Mouse (Mus musculus) liver, adult 2 months (tissue): Measurements from ENCODE around the gene Mrln. TPM values are rescaled to one million over a fixed set of nuclear protein-coding genes. Genes with fewer than 3 reads are reported as not detected.

Experiments used
- DNase-seq: peaks from one replicate; pipeline ENCODE4 v3.0.0-alpha.2; 2011; ENCODE audit warnings: low read depth, low spot score; ENCODE audit errors: extremely low read depth
- H3K27ac ChIP-seq: fragments of 200-500 bp; replicated peaks from 2 replicates; pipeline ENCODE4 v1.5.1; 2012; ENCODE audit warnings: low read depth, mild to moderate bottlenecking, control low read depth, inconsistent platforms, low read length; ENCODE audit not compliant: insufficient read depth
- H3K27me3 ChIP-seq: fragments of 200-500 bp; 2 replicates; pipeline ENCODE4 v1.6.1; 2012; ENCODE audit warnings: mild to moderate bottlenecking, moderate library complexity, low read length, inconsistent platforms; ENCODE audit not compliant: control insufficient read depth, insufficient read depth
- H3K36me3 ChIP-seq: fragments of 200-500 bp; 2 replicates; pipeline ENCODE4 v1.6.1; 2012; ENCODE audit warnings: low read length, inconsistent platforms; ENCODE audit not compliant: control insufficient read depth, insufficient read depth
- H3K4me1 ChIP-seq: fragments of 200-500 bp; 2 replicates; pipeline ENCODE4 v1.6.1; 2011; ENCODE audit warnings: low read length; ENCODE audit not compliant: control insufficient read depth, insufficient read depth
- H3K4me3 ChIP-seq: fragments of 200-500 bp; 2 replicates; pipeline ENCODE4 v1.5.1; 2011; ENCODE audit warnings: low read depth, mild to moderate bottlenecking, control low read depth, low read length, moderate library complexity; ENCODE audit not compliant: insufficient read depth
- H3K79me2 ChIP-seq: fragments of 200-500 bp; 2 replicates; pipeline ENCODE4 v1.6.1; 2012; ENCODE audit warnings: inconsistent platforms, mild to moderate bottlenecking, low read length, moderate library complexity; ENCODE audit not compliant: control insufficient read depth, insufficient read depth
- H3K9ac ChIP-seq: fragments of 200-500 bp; 2 replicates; pipeline ENCODE4 v1.6.1; 2012; ENCODE audit warnings: low read depth, mild to moderate bottlenecking, control low read depth, inconsistent platforms, low read length
- CTCF ChIP-seq: fragments of 200-500 bp; IDR thresholded peaks from 2 replicates; pipeline ENCODE4 v1.5.1; 2011; ENCODE audit warnings: low read depth, low read length, control low read depth
- POLR2A ChIP-seq: fragments of 200-500 bp; IDR thresholded peaks from 2 replicates; pipeline ENCODE4 v1.6.1; 2011; ENCODE audit warnings: low read length, control low read depth; ENCODE audit not compliant: insufficient read depth; ENCODE audit errors: extremely low read depth
- WGBS: fragments of 180-500 bp; shearing (Covaris S2); methylation state at CpG from one replicate; pipeline ENCODE4 v1.1.7; 2018; 5-methylcytosine and 5-hydroxymethylcytosine counted together
- polyA plus RNA-seq: library from polyadenylated mRNA; depleted of rRNA; stranded (reverse); fragments of >200 nt; gene quantifications from 2 replicates; pipeline ENCODE4 v1.2.3, GENCODE M21; 2012
- total RNA-seq: library from RNA; depleted of rRNA; stranded (reverse); fragments of >200 nt; gene quantifications from 2 replicates; pipeline ENCODE4 v1.2.3, GENCODE M21; 2014

Gene Mrln
- total and polyA plus RNA-seq, 2 experiments, result not detected

GRCm38 (mm10) chr10:70163681-70164080, 40.8 kb upstream of the Mrln start:
- Histone ChIP-seq H3K27ac (no peak overlapping the region), H3K4me3 (no peak overlapping the region), H3K27me3 (no peaks in the 10 kb centered on the region), H3K36me3 (peaks cover 11% of the 10 kb centered on the region), H3K4me1 (no peaks in the 10 kb centered on the region), H3K79me2 (no peaks in the 10 kb centered on the region), H3K9ac (no peak overlapping the region)
- TF ChIP-seq POLR2A (no peak), CTCF (no peak)
- DNase-seq, result peak; percentile 70
- WGBS, result 57% methylated on average over 5 of the region's 5 CpGs

GRCm38 (mm10) chr10:70165877-70166276, 38.6 kb upstream of the Mrln start:
- no peak overlapping the region for H3K4me3 ChIP-seq
- no peak overlapping the region for H3K27ac ChIP-seq
- no peaks in the 10 kb centered on the region for H3K27me3 ChIP-seq
- H3K9ac ChIP-seq, result no peak overlapping the region
- TF ChIP-seq CTCF, result peak; percentile 38; the same call in 1 of the 2 replicates
- no peak for TF ChIP-seq POLR2A
- H3K36me3 ChIP-seq, result peaks cover 13% of the 10 kb centered on the region
- H3K4me1 ChIP-seq, result no peaks in the 10 kb centered on the region
- H3K79me2 ChIP-seq, result no peaks in the 10 kb centered on the region
- 85% methylated on average over 6 of the region's 6 CpGs for WGBS
- DNase-seq, result no peak

- Histone ChIP-seq H3K4me3 (no peak overlapping the region), H3K36me3 (peaks cover 13% of the 10 kb centered on the region), H3K27me3 (no peaks in the 10 kb centered on the region), H3K79me2 (no peaks in the 10 kb centered on the region), H3K4me1 (no peaks in the 10 kb centered on the region), H3K9ac (no peak overlapping the region), H3K27ac (no peak overlapping the region)
- WGBS, result 97% methylated on average over 5 of the region's 5 CpGs
- TF ChIP-seq CTCF (no peak), POLR2A (no peak)
- DNase-seq, result no peak
Measured at GRCm38 (mm10) chr10:70166427-70166826, 38.0 kb upstream of the Mrln start.

- Histone ChIP-seq H3K9ac (no peak overlapping the region), H3K36me3 (peaks cover 13% of the 10 kb centered on the region), H3K27ac (no peak overlapping the region), H3K79me2 (no peaks in the 10 kb centered on the region), H3K4me1 (no peaks in the 10 kb centered on the region), H3K27me3 (no peaks in the 10 kb centered on the region), H3K4me3 (no peak overlapping the region)
- 78% methylated on average over 11 of the region's 11 CpGs for WGBS
- TF ChIP-seq CTCF, result no peak
- no peak for TF ChIP-seq POLR2A
- DNase-seq, result no peak
Measured at GRCm38 (mm10) chr10:70167625-70168024, 36.8 kb upstream of the Mrln start.

- H3K36me3 ChIP-seq, result peaks cover 13% of the 10 kb centered on the region
- H3K27me3 ChIP-seq, result no peaks in the 10 kb centered on the region
- H3K79me2 ChIP-seq, result no peaks in the 10 kb centered on the region
- no peak overlapping the region for H3K9ac ChIP-seq
- H3K4me1 ChIP-seq, result no peaks in the 10 kb centered on the region
- no peak overlapping the region for H3K4me3 ChIP-seq
- WGBS, result 84% methylated on average over 13 of the region's 13 CpGs
- TF ChIP-seq CTCF, result no peak
- TF ChIP-seq POLR2A, result no peak
- H3K27ac ChIP-seq, result no peak overlapping the region
- DNase-seq, result no peak
Measured at GRCm38 (mm10) chr10:70168396-70168795, 36.1 kb upstream of the Mrln start.

GRCm38 (mm10) chr10:70169044-70169443, 35.4 kb upstream of the Mrln start:
- Histone ChIP-seq H3K9ac (no peak overlapping the region), H3K4me1 (no peaks in the 10 kb centered on the region), H3K4me3 (no peak overlapping the region), H3K27me3 (no peaks in the 10 kb centered on the region), H3K79me2 (no peaks in the 10 kb centered on the region), H3K36me3 (peaks cover 13% of the 10 kb centered on the region), H3K27ac (no peak overlapping the region)
- TF ChIP-seq POLR2A (no peak), CTCF (no peak)
- no peak for DNase-seq
- 97% methylated on average over 18 of the region's 18 CpGs for WGBS
